Mouse (Mus musculus) megakaryocyte-erythroid progenitor cell, adult 5 weeks (primary cell): ENCODE data around the gene Tgfb3. TPM values are rescaled to one million over a fixed set of nuclear protein-coding genes. Genes with fewer than 3 reads are reported as not detected.

Experiments used
- polyA plus RNA-seq: library from polyadenylated mRNA; stranded (reverse); fragments of >175 nt; gene quantifications from 2 replicates; pipeline ENCODE4 v1.2.3, GENCODE M21; 2012

The Tgfb3 gene
- 0.06 and 0.22 TPM in 2 replicates for polyA plus RNA-seq

GRCm38 (mm10) chr12:86078553-86079201 lies at the start of gene Tgfb3:
TSS of gene Tgfb3 (minus strand) at chr12:86079041.

GRCm38 (mm10) chr12:86082481-86083012 lies 3.7 kb upstream of the Tgfb3 start, which contains the start of gene Ift43:
TSS of gene Ift43 (plus strand) at chr12:86082541.

Other genes with a start within 250 kb of the Tgfb3 start
- 0.21 and 0.68 TPM in 2 replicates for gene Ift43, start 3.5 kb upstream of the Tgfb3 start, polyA plus RNA-seq
- 8.0 and 8.9 TPM in 2 replicates for gene Gpatch2l, start 162.8 kb upstream of the Tgfb3 start, polyA plus RNA-seq